Mouse (Mus musculus) ES-E14 (cell line): ENCODE data around the gene Tiam1. TPM values are rescaled to one million over a fixed set of nuclear protein-coding genes. Genes with fewer than 3 reads are reported as not detected.

Experiments
- DNase-seq: peaks from one replicate; pipeline ENCODE4 v3.0.0-alpha.2; 2013; ENCODE audit warnings: low read depth, low spot score
- H3K27ac ChIP-seq: 2 replicates; pipeline ENCODE4 v1.5.1; 2012; ENCODE audit warnings: low read depth, mild to moderate bottlenecking, low read length, moderate library complexity, mixed read lengths; ENCODE audit not compliant: poor library complexity, insufficient read depth, severe bottlenecking
- H3K36me3 ChIP-seq: 2 replicates; pipeline ENCODE4 v1.6.1; 2012; ENCODE audit warnings: mild to moderate bottlenecking, low read length, moderate library complexity, mixed read lengths; ENCODE audit not compliant: control insufficient read depth, poor library complexity, insufficient read depth, severe bottlenecking
- H3K4me1 ChIP-seq, 2 experiments: fragments of 150-350 bp in 1 of 2; sonication (generic) in 1 of 2; 2 replicates each; pipeline ENCODE4 v1.6.1; 2012; ENCODE audit warnings: low read length in 2 of 2, mild to moderate bottlenecking in 1 of 2, mixed read lengths in 1 of 2; ENCODE audit not compliant: control insufficient read depth in 2 of 2, insufficient read depth in 2 of 2, poor library complexity in 1 of 2
- H3K4me3 ChIP-seq, 2 experiments: fragments of 150-350 bp in 1 of 2; sonication (generic) in 1 of 2; 2 replicates each; pipeline ENCODE4 v1.5.1; 2012; ENCODE audit warnings: low read length in 2 of 2, low read depth in 1 of 2, mild to moderate bottlenecking in 1 of 2, mixed read lengths in 1 of 2; ENCODE audit not compliant: insufficient read depth in 1 of 2, poor library complexity in 1 of 2, severe bottlenecking in 1 of 2
- H3K9ac ChIP-seq: 2 replicates; pipeline ENCODE4 v1.6.1; 2012; ENCODE audit warnings: low read depth, mild to moderate bottlenecking, low read length, mixed read lengths; ENCODE audit not compliant: poor library complexity, insufficient read depth, severe bottlenecking
- H3K9me3 ChIP-seq: fragments of 150-350 bp; sonication (generic); 2 replicates; pipeline ENCODE4 v1.6.1; 2012; ENCODE audit warnings: low read depth, mild to moderate bottlenecking, low read length; ENCODE audit not compliant: control insufficient read depth, insufficient read depth
- CHD2 ChIP-seq: IDR thresholded peaks from 2 replicates; pipeline ENCODE4 v1.6.1; 2014; ENCODE audit warnings: mild to moderate bottlenecking, low read depth, low read length, inconsistent platforms
- HCFC1 ChIP-seq: IDR thresholded peaks from 2 replicates; pipeline ENCODE4 v1.6.1; 2012; ENCODE audit warnings: low read length, inconsistent platforms, borderline replicate concordance; ENCODE audit not compliant: insufficient read depth
- MAFK ChIP-seq: IDR thresholded peaks from 2 replicates; pipeline ENCODE4 v1.6.1; 2014; ENCODE audit warnings: mild to moderate bottlenecking, low read depth, low read length, inconsistent platforms; ENCODE audit not compliant: insufficient read depth
- ZC3H11A ChIP-seq: IDR thresholded peaks from 2 replicates; pipeline ENCODE4 v1.6.1; 2012; ENCODE audit warnings: low read depth, mild to moderate bottlenecking, inconsistent platforms, low read length, borderline replicate concordance
- ZNF384 ChIP-seq: IDR thresholded peaks from 2 replicates; pipeline ENCODE4 v1.6.1; 2012; ENCODE audit warnings: low read depth, low read length, inconsistent platforms
- in situ Hi-C, 2 experiments: fragments of 600-800 bp; cut with MboI; formaldehyde crosslinking; loops; one replicate each; pipeline ENCODE4 v1.15.1; 2025; ENCODE audit warnings: low sequenced_read_pairs in 2 of 2, inconsistent platforms in 1 of 2; ENCODE audit not compliant: unreplicated experiment in 2 of 2
- total RNA-seq: library from RNA; depleted of rRNA; stranded (reverse); fragments of 300-350 nt; gene quantifications from 2 replicates; pipeline ENCODE4 v1.2.3, GENCODE M21; 2012

The Tiam1 gene
- total RNA-seq, 1 experiment: 15.7 TPM

DNA sequence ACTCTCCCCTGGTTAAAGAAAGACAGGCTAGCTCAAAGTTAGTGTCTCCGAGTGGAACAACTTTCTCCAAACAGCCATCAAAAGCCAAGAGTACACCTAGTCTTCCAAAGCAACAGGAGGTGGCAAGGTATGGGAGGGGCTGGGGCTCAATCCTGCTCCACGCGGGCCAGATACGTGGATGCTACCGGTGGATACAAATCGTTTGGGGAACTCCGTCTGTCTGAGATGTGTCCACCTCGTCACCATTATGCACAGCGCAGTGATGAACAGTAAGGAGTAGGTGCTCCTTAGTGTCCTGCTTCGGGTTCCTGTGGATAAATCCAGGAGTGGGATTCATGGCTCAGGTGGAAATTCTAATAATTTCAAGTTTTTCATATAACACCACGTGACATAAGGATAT, 377.6 kb downstream of the Tiam1 start:
- peaks cover 0 to 2% of the 10 kb centered on the region in 2 experiments; a peak in 1 of 4 replicates for H3K4me1 ChIP-seq
- DNase-seq: no peak
- TF ChIP-seq ZNF384 (no peak), MAFK (no peak), CHD2 (no peak), ZC3H11A (no peak), HCFC1 (no peak)
- H3K9ac ChIP-seq: no peak overlapping the region
- in situ Hi-C loops: loop anchor here in 1 of 2 experiments (10.0 kb wide), 1 partner anchor 231 kb away; no protein-coding TSS in a partner anchor
- no peak overlapping the region for H3K27ac ChIP-seq
- no peaks in the 10 kb centered on the region for H3K36me3 ChIP-seq
- no peaks in the 10 kb centered on the region for H3K9me3 ChIP-seq
- no peak overlapping the region for H3K4me3 ChIP-seq

DNA sequence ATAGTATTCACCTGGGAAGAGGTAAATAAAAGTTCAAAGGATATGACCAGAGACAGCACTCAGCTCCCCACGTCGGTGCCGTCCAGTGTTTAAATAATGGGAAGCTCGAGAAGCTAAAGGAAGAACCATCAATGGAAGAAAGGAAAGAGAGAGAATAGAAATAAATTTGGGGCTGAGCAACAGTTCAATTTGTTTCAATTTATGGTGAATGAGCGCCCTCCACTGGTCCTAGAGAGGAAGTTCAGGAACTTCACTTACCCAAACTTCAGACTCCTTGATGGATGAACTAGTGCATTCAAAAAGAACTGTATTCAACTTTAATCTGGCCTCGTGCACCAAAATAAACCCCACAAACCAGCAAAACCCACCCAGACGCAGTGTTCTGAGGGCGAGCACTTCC, 378.1 kb downstream of the Tiam1 start:
- in situ Hi-C loops: loop anchor here in 1 of 2 experiments (10.0 kb wide), 1 partner anchor 231 kb away; no protein-coding TSS in a partner anchor
- peak; percentile 33 for DNase-seq

DNA sequence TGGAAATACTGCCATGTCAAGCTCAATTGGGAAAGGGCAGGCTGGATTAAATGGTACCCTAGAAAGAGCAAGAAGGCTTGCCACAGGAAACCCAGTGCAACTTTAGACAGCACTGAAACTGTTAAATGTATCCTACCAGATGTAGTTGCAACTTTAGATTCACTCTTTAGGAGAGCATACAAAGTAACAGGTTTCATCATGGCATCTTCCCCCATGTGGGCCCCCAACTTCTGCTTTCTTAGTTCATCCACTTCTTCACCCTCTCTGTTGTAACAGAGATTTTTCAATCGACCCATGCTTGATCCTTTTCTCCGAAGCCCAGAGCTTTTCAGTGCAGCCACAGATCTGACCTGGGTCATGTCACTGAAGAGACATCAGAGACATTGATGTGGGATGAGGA, 379.8 kb downstream of the Tiam1 start:
- H3K36me3 ChIP-seq: no peaks in the 10 kb centered on the region
- no peak overlapping the region for H3K4me3 ChIP-seq
- no peak overlapping the region for H3K27ac ChIP-seq
- H3K4me1 ChIP-seq: peaks cover 0 to 2% of the 10 kb centered on the region in 2 experiments; a peak in 1 of 4 replicates
- no peak overlapping the region for H3K9ac ChIP-seq
- no peaks in the 10 kb centered on the region for H3K9me3 ChIP-seq
- in situ Hi-C loops: loop anchor here in 1 of 2 experiments (10.0 kb wide), 1 partner anchor 229 kb away; no protein-coding TSS in a partner anchor
- no peak for DNase-seq
- TF ChIP-seq HCFC1 (no peak), MAFK (no peak), ZNF384 (no peak), CHD2 (no peak), ZC3H11A (no peak)

More for the DNA sequence above, 378.1 kb downstream of the Tiam1 start:
- H3K36me3 ChIP-seq: no peaks in the 10 kb centered on the region
- no peak overlapping the region for H3K27ac ChIP-seq
- no peak overlapping the region for H3K4me3 ChIP-seq
- H3K9me3 ChIP-seq: no peaks in the 10 kb centered on the region
- no peak overlapping the region for H3K9ac ChIP-seq
- TF ChIP-seq ZNF384 (no peak), MAFK (no peak), CHD2 (no peak), ZC3H11A (peak; percentile 79; the same call in 1 of the 2 replicates)
- peaks cover 0 to 2% of the 10 kb centered on the region in 2 experiments; a peak in 1 of 4 replicates for H3K4me1 ChIP-seq

DNA sequence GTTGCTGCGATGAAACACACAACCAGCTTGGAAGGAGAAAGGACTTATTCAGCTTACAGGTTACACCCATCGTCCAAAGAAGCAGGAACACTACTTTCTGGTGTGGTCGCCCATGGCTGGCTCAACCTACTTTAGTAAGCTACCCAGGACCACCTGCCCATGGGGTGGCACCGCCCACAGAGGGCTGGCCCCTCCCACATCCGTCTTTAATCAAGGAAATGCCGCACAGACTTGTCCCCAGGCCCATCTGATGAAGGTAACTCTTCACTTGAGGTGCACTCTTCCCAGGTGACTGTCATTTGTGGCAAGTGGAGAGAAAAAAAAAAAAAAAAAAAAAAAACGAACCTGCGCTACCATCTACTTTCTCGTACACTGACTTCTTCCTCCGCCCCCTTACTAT, 381.0 kb downstream of the Tiam1 start:
- no peak for DNase-seq
- TF ChIP-seq ZC3H11A (no peak), MAFK (no peak), HCFC1 (no peak), CHD2 (no peak), ZNF384 (no peak)
- Histone ChIP-seq H3K27ac (no peak overlapping the region), H3K36me3 (no peaks in the 10 kb centered on the region), H3K4me3 (no peak overlapping the region), H3K4me1 (peaks cover 0 to 2% of the 10 kb centered on the region in 2 experiments; a peak in 1 of 4 replicates), H3K9me3 (no peaks in the 10 kb centered on the region), H3K9ac (no peak overlapping the region)
- in situ Hi-C loops: loop anchor here in 1 of 2 experiments (10.0 kb wide), 1 partner anchor 228 kb away; no protein-coding TSS in a partner anchor
